Comparison of ENCODE assay signal across 12 mouse cellular contexts in the genomic region with DNA sequence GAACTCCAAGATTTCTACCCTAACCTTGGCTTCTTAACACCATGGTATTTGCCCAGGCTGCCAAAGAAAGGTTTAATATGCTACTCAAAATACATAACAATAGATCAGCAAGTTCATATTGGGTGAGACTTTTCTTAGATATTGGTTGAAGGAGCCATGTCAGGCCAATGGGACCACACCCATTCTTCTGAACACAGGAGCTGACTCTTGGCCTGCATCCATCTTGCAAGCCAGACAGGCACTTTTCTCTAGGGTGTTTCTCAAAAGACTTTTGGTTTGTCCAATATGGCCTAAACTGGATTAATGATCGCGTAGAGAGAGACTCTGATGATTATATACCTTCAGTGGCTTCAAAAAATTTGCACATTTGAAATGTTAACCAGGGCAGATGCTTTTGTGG. TPM values are rescaled to one million over a fixed set of nuclear protein-coding genes. Genes with fewer than 3 reads are reported as not detected.
DNase-seq lines count a peak whose midpoint lies in the region; ATAC-seq lines count a peak whose summit lies in the region.
"Had no signal": no experiment of that assay in that cellular context is flagged by ENCODE, and none has a peak within 500 bp of the region (broad histone marks: within the 10 kb centered on the region; RNA-seq: fewer than 3 reads in every experiment).

No protein-coding gene starts in this region.

- no peaks in the 10 kb centered on the region for H3K9me3 ChIP-seq in liver, embryonic 13.5 days (replicated peaks)
- no peaks in the 10 kb centered on the region for H3K9me3 ChIP-seq in heart, embryonic 13.5 days
- H3K9me3 ChIP-seq in forebrain, embryonic 10.5 days, result no peaks in the 10 kb centered on the region

- ATAC-seq in liver, embryonic 13.5 days (ENCODE audit: low read depth), result no peak
- ATAC-seq in heart, embryonic 13.5 days (ENCODE audit: extremely low read depth, insufficient number of reproducible peaks, low FRiP score, low TSS enrichment), result no peak

- 0 out of 2 replicates have a peak overlapping the region, but pooled peaks have one; percentile 2 for H3K4me2 ChIP-seq in liver, embryonic 13.5 days
- H3K4me2 ChIP-seq in heart, embryonic 13.5 days, result peak overlapping the region; percentile 81

- H3K4me1 ChIP-seq in liver, embryonic 13.5 days (replicated peaks), result 0 out of 2 replicates have a peak, but pooled peaks cover 5% of the 10 kb centered on the region
- H3K4me1 ChIP-seq in heart, embryonic 13.5 days, result peaks cover 86% of the 10 kb centered on the region
- H3K4me1 ChIP-seq in forebrain, embryonic 10.5 days, result peaks cover 33% of the 10 kb centered on the region

- H3K36me3 ChIP-seq in liver, embryonic 13.5 days, result no peaks in the 10 kb centered on the region
- H3K36me3 ChIP-seq in heart, embryonic 13.5 days, result 0 out of 2 replicates have a peak, but pooled peaks cover 8% of the 10 kb centered on the region
- no peaks in the 10 kb centered on the region for H3K36me3 ChIP-seq in forebrain, embryonic 10.5 days (replicated peaks)

- H3K9ac ChIP-seq in liver, embryonic 13.5 days, result no peak overlapping the region
- no peak overlapping the region for H3K9ac ChIP-seq in heart, embryonic 13.5 days

- H3K4me3 ChIP-seq in liver, embryonic 13.5 days (replicated peaks), result no peak overlapping the region
- peak overlapping the region; percentile 67 for H3K4me3 ChIP-seq in heart, embryonic 13.5 days
- no peak overlapping the region for H3K4me3 ChIP-seq in forebrain, embryonic 10.5 days
- H3K4me3 ChIP-seq: left cerebral cortex, adult 2 months had no signal

- DNase-seq in gastrocnemius, postnatal 10 days, result peak; percentile 20
- DNase-seq in gastrocnemius, adult 8-10 months (ENCODE audit: low spot score in 2 of 2), result no peak
- no peak for DNase-seq in liver, embryonic 13.5 days
- DNase-seq in liver, result no peak
- peak; percentile 55 for DNase-seq in skeletal muscle tissue, adult 2 months (ENCODE audit: low read depth, low spot score)
- DNase-seq in forebrain, embryonic 10.5 days (ENCODE audit: extremely low spot score, low spot score), result no peak
- DNase-seq in adrenal gland, adult (ENCODE audit: inconsistent age in 2 of 2, low spot score in 1 of 2), result no peak
- DNase-seq: cerebellum, adult 8-10 months; kidney, postnatal 10 days; retina, postnatal 1 day had no signal

- 73% methylated on average over 2 of the region's 2 CpGs for WGBS in liver, embryonic 13.5 days (ENCODE audit: insufficient replicate concordance)
- WGBS in heart, embryonic 13.5 days, result 91% methylated on average over 2 of the region's 2 CpGs
- WGBS in forebrain, embryonic 10.5 days, result 94% methylated on average over 2 of the region's 2 CpGs

- 0 out of 2 replicates have a peak, but pooled peaks cover 3% of the 10 kb centered on the region for H3K27me3 ChIP-seq in liver, embryonic 13.5 days
- no peaks in the 10 kb centered on the region for H3K27me3 ChIP-seq in heart, embryonic 13.5 days (replicated peaks)
- no peaks in the 10 kb centered on the region for H3K27me3 ChIP-seq in forebrain, embryonic 10.5 days (ENCODE audit: poor library complexity, severe bottlenecking)

- no peak overlapping the region for H3K27ac ChIP-seq in liver, embryonic 13.5 days
- H3K27ac ChIP-seq in heart, embryonic 13.5 days (replicated peaks), result no peak overlapping the region
- no peak overlapping the region for H3K27ac ChIP-seq in forebrain, embryonic 10.5 days
- H3K27ac ChIP-seq: left cerebral cortex, adult 2 months had no signal

RNA-seq across cellular contexts. Expression of a gene that starts 4.3 kb away (rescaled TPM):
- total RNA-seq in gastrocnemius, postnatal 10 days (2021), result 100 to 1,000 TPM; 114 to 142 TPM
- total RNA-seq in gastrocnemius, adult 8-10 months (2022), result 10 to 100 TPM in 3 of 4 experiments, 1 to 10 TPM in 1; 9.3 to 24.8 (median 12.4) TPM
- polyA plus RNA-seq in liver, embryonic 13.5 days (2015; fragmentation: Nextera tagmentation; extraction: Ambion mirVana), result 7.5 and 10.7 TPM in 2 replicates
- 102 and 111 TPM in 2 replicates for polyA plus RNA-seq in heart, embryonic 13.5 days (2015; fragmentation: Nextera tagmentation; extraction: Ambion mirVana)
- polyA plus RNA-seq in forebrain, embryonic 10.5 days (2016; fragmentation: Nextera tagmentation; extraction: Ambion mirVana), result 11.7 and 14.0 TPM in 2 replicates

Comparison
In these comparisons a context has a peak if more than half of its experiments do, and no peak if none do; other contexts are left out.
1. DNase-seq: peak in gastrocnemius, postnatal 10 days (single experiment) and skeletal muscle tissue, adult 2 months (single experiment); none in gastrocnemius, adult 8-10 months (0 of 2), liver, embryonic 13.5 days (single experiment), liver (single experiment), forebrain, embryonic 10.5 days (single experiment) and adrenal gland, adult (0 of 2).